Mouse (Mus musculus) forebrain, embryonic 10.5 days (tissue): ENCODE measurements around the gene Evl. TPM values are rescaled to one million over a fixed set of nuclear protein-coding genes. Genes with fewer than 3 reads are reported as not detected.
A peak's percentile ranks its signal among the peaks of the same experiment; 100 is the strongest.

Source experiments
- DNase-seq: peaks from one replicate; pipeline ENCODE4 v3.0.0-alpha.2; 2017; ENCODE audit warnings: low spot score; ENCODE audit errors: extremely low spot score
- H3K27ac ChIP-seq: fragments of 300-500 bp; sonication (generic); 2 replicates; pipeline ENCODE4 v1.5.1; 2016; ENCODE audit warnings: mild to moderate bottlenecking
- H3K27me3 ChIP-seq: fragments of 300-500 bp; sonication (generic); 2 replicates; pipeline ENCODE4 v1.6.1; 2016; ENCODE audit warnings: mild to moderate bottlenecking; ENCODE audit not compliant: poor library complexity, severe bottlenecking
- H3K36me3 ChIP-seq: fragments of 300-500 bp; sonication (generic); replicated peaks from 2 replicates; pipeline ENCODE4 v1.6.1; 2016; ENCODE audit warnings: mild to moderate bottlenecking, moderate library complexity
- H3K4me1 ChIP-seq: fragments of 300-500 bp; sonication (generic); 2 replicates; pipeline ENCODE4 v1.6.1; 2016
- H3K4me3 ChIP-seq: fragments of 300-500 bp; sonication (generic); 2 replicates; pipeline ENCODE4 v1.5.1; 2016; ENCODE audit warnings: mild to moderate bottlenecking, moderate library complexity
- H3K9me3 ChIP-seq: fragments of 300-500 bp; sonication (generic); 2 replicates; pipeline ENCODE4 v1.6.1; 2016; ENCODE audit warnings: mild to moderate bottlenecking, moderate library complexity
- WGBS: fragments of 180-500 bp; shearing (Covaris S2); methylation state at CpG from one replicate; pipeline ENCODE4 v1.1.7; 2016; 5-methylcytosine and 5-hydroxymethylcytosine counted together
- polyA plus RNA-seq: library from polyadenylated mRNA; unstranded; fragments of >200 nt; fragmentation: Nextera tagmentation; extraction: Ambion mirVana; gene quantifications from 2 replicates; pipeline ENCODE4 v1.2.1, GENCODE M21; 2016

Gene Evl
- polyA plus RNA-seq, 1 experiment from 2014 or later, result 55.2 TPM

- Histone ChIP-seq H3K4me1 (peaks cover 61% of the 10 kb centered on the region), H3K4me3 (no peak overlapping the region), H3K36me3 (peaks cover 16% of the 10 kb centered on the region), H3K9me3 (no peaks in the 10 kb centered on the region), H3K27ac (0 out of 2 replicates have a peak overlapping the region, but pooled peaks have one; percentile 1), H3K27me3 (no peaks in the 10 kb centered on the region)
- 70% methylated on average over 4 of the region's 4 CpGs for WGBS
- no peak for DNase-seq
Measured at GRCm38 (mm10) chr12:108600864-108601263, 46.3 kb downstream of the Evl start.

- 62% methylated on average over 8 of the region's 8 CpGs for WGBS
- no peak for DNase-seq
- Histone ChIP-seq H3K27ac (0 out of 2 replicates have a peak overlapping the region, but pooled peaks have one; percentile 1), H3K36me3 (peaks cover 16% of the 10 kb centered on the region), H3K27me3 (no peaks in the 10 kb centered on the region), H3K4me3 (no peak overlapping the region), H3K4me1 (peaks cover 65% of the 10 kb centered on the region), H3K9me3 (no peaks in the 10 kb centered on the region)
Measured at GRCm38 (mm10) chr12:108601326-108601725, 46.8 kb downstream of the Evl start.

- H3K4me1 ChIP-seq, result peaks cover 73% of the 10 kb centered on the region
- no peak overlapping the region; the same call in 1 of the 2 replicates for H3K4me3 ChIP-seq
- 0 out of 2 replicates have a peak, but pooled peaks cover 2% of the 10 kb centered on the region for H3K36me3 ChIP-seq
- DNase-seq, result no peak
- no peaks in the 10 kb centered on the region for H3K27me3 ChIP-seq
- H3K9me3 ChIP-seq, result no peaks in the 10 kb centered on the region
- H3K27ac ChIP-seq, result peak overlapping the region; percentile 64
Measured at GRCm38 (mm10) chr12:108604546-108604945, 50.0 kb downstream of the Evl start.

GRCm38 (mm10) chr12:108605521-108606281 lies 51.2 kb downstream of the Evl start:
- DNase-seq, result peak; percentile 26
- H3K36me3 ChIP-seq, result peaks cover 6% of the 10 kb centered on the region
- H3K4me1 ChIP-seq, result peaks cover 62% of the 10 kb centered on the region
- peak overlapping the region; percentile 21; the same call in 1 of the 2 replicates for H3K4me3 ChIP-seq
- H3K27ac ChIP-seq, result peak overlapping the region; percentile 66
- no peaks in the 10 kb centered on the region for H3K9me3 ChIP-seq
- 31% methylated on average over 12 of the region's 12 CpGs for WGBS
- H3K27me3 ChIP-seq, result no peaks in the 10 kb centered on the region

- Histone ChIP-seq H3K27me3 (no peaks in the 10 kb centered on the region), H3K4me1 (peaks cover 55% of the 10 kb centered on the region), H3K27ac (peak overlapping the region; percentile 66; the same call in 1 of the 2 replicates), H3K9me3 (no peaks in the 10 kb centered on the region), H3K36me3 (peaks cover 13% of the 10 kb centered on the region), H3K4me3 (no peak overlapping the region)
- 46% methylated on average over 7 of the region's 7 CpGs for WGBS
- no peak for DNase-seq
Measured at GRCm38 (mm10) chr12:108606321-108606720, 51.8 kb downstream of the Evl start.

GRCm38 (mm10) chr12:108609446-108609845 lies 54.9 kb downstream of the Evl start:
- no peak for DNase-seq
- Histone ChIP-seq H3K27me3 (no peaks in the 10 kb centered on the region), H3K4me1 (peaks cover 27% of the 10 kb centered on the region), H3K27ac (no peak overlapping the region), H3K9me3 (no peaks in the 10 kb centered on the region), H3K36me3 (peaks cover 17% of the 10 kb centered on the region), H3K4me3 (no peak overlapping the region)
- 93% methylated on average over 3 of the region's 3 CpGs for WGBS

GRCm38 (mm10) chr12:108610255-108610654 lies 55.7 kb downstream of the Evl start:
- Histone ChIP-seq H3K27me3 (no peaks in the 10 kb centered on the region), H3K27ac (no peak overlapping the region), H3K4me3 (no peak overlapping the region), H3K36me3 (peaks cover 17% of the 10 kb centered on the region), H3K4me1 (peaks cover 24% of the 10 kb centered on the region), H3K9me3 (no peaks in the 10 kb centered on the region)
- no peak for DNase-seq
- 92% methylated on average over 4 of the region's 4 CpGs for WGBS

- Histone ChIP-seq H3K27me3 (no peaks in the 10 kb centered on the region), H3K4me3 (no peak overlapping the region), H3K9me3 (no peaks in the 10 kb centered on the region), H3K27ac (no peak overlapping the region), H3K36me3 (peaks cover 21% of the 10 kb centered on the region), H3K4me1 (peaks cover 10% of the 10 kb centered on the region)
- DNase-seq, result no peak
- 47% methylated on average over 3 of the region's 3 CpGs for WGBS
Measured at GRCm38 (mm10) chr12:108613081-108613480, 58.6 kb downstream of the Evl start.

- peaks cover 13% of the 10 kb centered on the region for H3K36me3 ChIP-seq
- H3K4me3 ChIP-seq, result no peak overlapping the region
- DNase-seq, result no peak
- H3K27me3 ChIP-seq, result no peaks in the 10 kb centered on the region
- H3K27ac ChIP-seq, result no peak overlapping the region
- no peaks in the 10 kb centered on the region for H3K9me3 ChIP-seq
- WGBS, result 86% methylated on average over 7 of the region's 7 CpGs
- peaks cover 10% of the 10 kb centered on the region for H3K4me1 ChIP-seq
Measured at GRCm38 (mm10) chr12:108617511-108617910, 63.0 kb downstream of the Evl start.

- Histone ChIP-seq H3K36me3 (peaks cover 13% of the 10 kb centered on the region), H3K4me1 (peaks cover 4% of the 10 kb centered on the region), H3K27ac (no peak overlapping the region), H3K27me3 (no peaks in the 10 kb centered on the region), H3K4me3 (no peak overlapping the region), H3K9me3 (no peaks in the 10 kb centered on the region)
- no peak for DNase-seq
- WGBS, result 93% methylated on average over 7 of the region's 7 CpGs
Measured at GRCm38 (mm10) chr12:108619853-108620416, 65.4 kb downstream of the Evl start.

- Histone ChIP-seq H3K27me3 (no peaks in the 10 kb centered on the region), H3K4me3 (no peak overlapping the region), H3K36me3 (peaks cover 13% of the 10 kb centered on the region), H3K27ac (no peak overlapping the region), H3K9me3 (no peaks in the 10 kb centered on the region), H3K4me1 (peaks cover 3% of the 10 kb centered on the region; the same call in 1 of the 2 replicates)
- no peak for DNase-seq
- WGBS, result 90% methylated on average over 5 of the region's 5 CpGs
Measured at GRCm38 (mm10) chr12:108622406-108622805, 67.9 kb downstream of the Evl start.

GRCm38 (mm10) chr12:108629556-108629955 lies 75.0 kb downstream of the Evl start:
- no peak for DNase-seq
- 97% methylated on average over 1 of the region's 1 CpGs for WGBS
- H3K4me1 ChIP-seq, result no peaks in the 10 kb centered on the region
- peaks cover 37% of the 10 kb centered on the region for H3K36me3 ChIP-seq
- H3K27ac ChIP-seq, result no peak overlapping the region
- H3K27me3 ChIP-seq, result no peaks in the 10 kb centered on the region
- H3K4me3 ChIP-seq, result no peak overlapping the region
- no peaks in the 10 kb centered on the region for H3K9me3 ChIP-seq
